Mouse (Mus musculus): ENCODE results near the gene Cyfip2. TPM values are rescaled to one million over a fixed set of nuclear protein-coding genes. Genes with fewer than 3 reads are reported as not detected.

Gene Cyfip2
- total RNA-seq, 2 experiments from 2014 or later: 483 to 493 TPM

DNA sequence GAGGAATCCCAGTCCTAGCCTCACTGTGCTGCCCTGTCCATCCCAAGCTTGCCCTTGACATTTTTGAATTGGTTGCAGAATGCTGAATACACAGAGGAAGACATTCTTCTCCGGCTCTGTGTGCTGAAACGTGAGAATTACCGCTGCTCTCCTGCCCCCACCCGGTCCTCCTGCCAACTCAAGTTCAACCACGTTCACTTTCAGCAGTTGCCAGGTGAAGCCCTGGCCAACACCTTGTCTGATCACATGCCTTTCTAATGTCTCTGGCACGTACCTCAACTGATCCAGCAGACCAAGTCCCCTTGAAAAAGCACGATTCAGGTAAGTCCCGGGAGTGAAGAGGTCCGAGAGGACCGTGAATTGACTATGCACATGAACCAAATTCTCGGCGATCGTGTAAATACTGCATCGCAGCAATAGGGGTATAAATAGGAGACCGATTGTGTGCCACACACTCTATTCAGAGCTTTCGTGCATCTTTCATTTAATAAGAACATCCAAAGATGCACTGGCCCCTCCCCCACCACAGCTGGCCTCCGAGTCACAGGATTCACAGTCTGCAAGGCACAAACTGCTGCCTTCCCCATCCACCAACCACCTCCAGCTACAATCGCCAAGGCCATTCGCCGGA is 3.4 kb downstream of the Cyfip2 start:
- no peak for DNase-seq (ENCODE audit: extremely low spot score in 1 of 2, low spot score in 1 of 2)

DNA sequence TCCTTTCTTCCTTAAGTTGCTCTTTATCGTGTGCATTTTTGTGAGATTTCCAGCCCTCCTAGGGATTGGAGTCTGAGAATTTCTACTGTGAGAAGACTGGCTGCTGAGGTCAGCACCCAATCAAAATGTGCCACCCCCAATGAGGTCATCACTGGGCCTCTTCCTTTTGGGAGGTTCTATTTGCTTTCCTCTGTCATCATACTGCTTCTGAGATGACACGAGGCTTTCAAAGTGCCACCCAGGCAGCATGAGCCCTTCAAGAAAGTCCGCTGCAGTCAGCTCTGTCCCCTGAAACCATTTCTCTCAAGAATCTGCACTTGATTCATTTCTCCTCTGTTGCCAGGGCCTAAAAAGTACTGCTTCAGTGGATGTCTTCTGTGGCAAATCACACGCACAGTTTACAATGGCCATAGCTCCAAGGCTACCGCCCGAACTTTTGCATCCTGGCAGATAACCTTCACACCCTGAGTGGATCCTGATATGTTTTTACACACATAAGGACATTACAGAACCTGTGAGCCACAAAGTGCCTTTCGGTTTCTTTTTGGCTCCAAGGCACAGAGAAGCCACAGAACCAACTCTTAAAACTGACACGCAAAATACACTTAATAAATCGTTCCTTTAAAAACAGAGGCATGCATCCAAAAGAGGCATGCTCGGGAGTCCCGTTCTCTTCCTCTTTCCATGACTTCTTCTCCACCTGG is 4.2 kb downstream of the Cyfip2 start:
- no peak for DNase-seq (ENCODE audit: extremely low spot score in 1 of 2, low spot score in 1 of 2)

DNA sequence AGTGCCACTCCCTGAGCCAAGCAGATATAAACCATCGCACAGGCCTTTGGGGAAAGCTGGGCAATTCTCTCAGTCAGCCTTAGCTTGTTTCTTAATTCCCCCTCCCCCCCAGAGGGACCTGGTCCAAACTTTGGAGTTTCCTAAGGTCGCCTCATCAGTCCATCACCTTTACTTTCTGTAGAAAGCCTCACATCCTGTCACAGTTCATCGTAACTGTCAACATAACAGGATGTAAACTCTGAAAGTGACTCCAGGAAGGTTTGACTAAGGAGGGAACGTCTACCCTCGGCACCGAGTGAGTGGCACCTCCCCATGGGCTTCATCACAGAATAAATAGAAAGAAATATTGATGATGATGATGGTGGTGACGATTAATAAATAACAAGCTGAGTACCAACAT is 4.9 kb downstream of the Cyfip2 start:
- DNase-seq (ENCODE audit: extremely low spot score in 1 of 2, low spot score in 1 of 2): no peak

DNA sequence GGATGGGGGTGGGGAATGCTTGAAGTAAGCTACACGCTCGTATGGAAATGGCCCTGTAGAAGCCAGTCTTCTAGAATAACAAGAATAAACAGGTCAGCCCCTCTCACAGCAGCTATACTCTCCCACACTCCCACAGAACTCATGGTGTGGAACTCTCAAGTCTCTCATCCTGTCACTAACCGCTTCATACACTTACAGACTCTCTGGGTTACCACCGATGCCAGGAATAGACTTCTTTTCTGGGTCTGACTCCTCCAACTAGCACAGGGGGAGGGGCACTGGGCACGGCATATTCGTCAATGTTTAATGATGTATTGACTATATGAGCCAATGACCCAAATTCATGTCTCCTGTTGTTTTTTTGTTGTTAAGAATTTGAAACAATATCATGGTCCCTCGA is 5.9 kb downstream of the Cyfip2 start:
- DNase-seq (ENCODE audit: extremely low spot score in 1 of 2, low spot score in 1 of 2): no peak

DNA sequence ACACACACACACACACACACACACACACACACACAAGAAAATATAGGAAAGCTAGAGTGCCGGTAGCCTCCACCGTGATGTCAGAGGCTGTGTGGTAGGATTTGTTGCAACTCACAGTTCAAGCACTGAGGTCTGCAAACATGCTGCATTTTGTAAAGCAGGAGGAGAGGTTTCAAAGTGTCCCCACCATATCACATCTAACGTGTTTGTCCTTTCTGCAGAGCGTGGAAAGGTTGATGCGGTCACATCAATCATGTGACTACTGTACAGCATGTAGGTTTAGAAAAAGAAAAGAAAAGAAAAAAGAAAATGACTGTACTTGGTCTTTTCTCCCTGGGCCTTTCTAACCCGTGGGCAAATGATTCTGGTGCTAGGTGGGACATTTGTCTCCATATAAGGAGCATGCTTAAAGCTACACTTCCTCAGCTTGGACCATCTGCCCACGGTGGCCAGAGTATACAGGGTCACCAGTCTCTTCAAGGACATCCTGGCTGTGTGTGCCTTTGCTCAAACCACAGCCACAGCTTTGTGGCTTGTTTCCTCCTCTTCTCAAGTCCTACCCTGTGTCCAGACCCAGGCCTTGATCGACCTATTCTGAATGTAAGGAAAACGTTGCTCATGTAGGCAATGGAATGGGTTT is 6.7 kb downstream of the Cyfip2 start:
- DNase-seq (ENCODE audit: extremely low spot score in 1 of 2, low spot score in 1 of 2): no peak

DNA sequence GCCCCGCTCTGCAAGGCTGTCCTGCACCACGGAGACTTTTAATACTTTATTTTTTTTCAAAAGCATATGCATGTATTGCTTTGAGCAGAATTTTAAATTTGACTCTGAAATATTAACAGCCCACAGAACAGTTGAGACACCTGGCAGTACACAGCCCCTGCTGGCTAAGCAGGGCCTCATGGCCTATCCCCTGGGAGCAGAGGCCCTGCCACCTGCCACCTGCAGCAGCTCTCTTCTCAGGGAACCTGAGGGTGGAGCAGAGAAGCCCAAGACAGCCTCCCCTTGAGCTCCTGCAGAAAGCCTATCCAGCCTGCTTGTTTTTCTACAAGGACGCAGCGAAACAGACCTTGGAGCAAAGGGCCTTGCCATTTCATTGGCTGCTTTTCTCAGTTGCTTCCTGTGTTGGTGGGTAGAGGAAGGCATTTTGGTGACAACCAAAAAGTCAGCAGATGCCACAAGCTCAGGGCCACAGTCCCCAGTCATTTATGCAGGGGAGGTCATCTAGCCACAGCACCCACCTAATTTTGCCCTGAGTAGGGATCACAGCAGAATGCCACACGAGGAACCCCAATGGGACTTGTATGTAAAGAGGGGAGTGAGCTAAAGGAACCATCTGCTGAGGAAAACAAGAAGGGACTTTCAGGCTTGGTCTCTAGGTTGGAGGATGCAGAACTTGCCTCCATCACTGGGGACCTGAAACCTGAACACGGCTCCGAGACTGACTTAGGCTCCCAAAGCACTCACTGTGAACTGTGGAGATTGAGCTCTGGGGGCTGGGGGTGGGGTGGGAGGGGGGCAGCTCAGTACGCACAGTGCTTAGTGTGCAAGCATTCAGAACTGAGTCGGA is 7.6 kb downstream of the Cyfip2 start:
- no peak for DNase-seq (ENCODE audit: extremely low spot score in 1 of 2, low spot score in 1 of 2)

DNA sequence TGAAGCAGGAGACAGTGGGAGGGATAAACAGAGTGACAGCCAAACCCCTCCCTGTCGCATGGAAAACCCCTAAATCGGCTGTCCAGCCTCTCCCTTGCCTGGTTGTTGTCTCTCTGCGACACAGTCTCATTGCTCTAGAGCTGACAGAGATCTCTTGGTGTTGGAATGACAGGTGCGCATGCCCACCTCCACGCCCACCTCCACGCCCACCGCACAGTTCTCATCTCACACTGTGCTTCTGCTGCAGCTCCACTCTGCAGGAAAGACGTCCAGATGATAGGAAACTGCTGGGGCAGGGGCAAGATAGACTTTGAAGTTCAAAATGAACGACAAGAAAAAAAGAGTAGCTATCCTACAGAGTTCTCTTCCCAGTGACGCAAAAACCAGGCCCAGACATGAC is 8.6 kb downstream of the Cyfip2 start:
- DNase-seq (ENCODE audit: extremely low spot score in 1 of 2, low spot score in 1 of 2): no peak

DNA sequence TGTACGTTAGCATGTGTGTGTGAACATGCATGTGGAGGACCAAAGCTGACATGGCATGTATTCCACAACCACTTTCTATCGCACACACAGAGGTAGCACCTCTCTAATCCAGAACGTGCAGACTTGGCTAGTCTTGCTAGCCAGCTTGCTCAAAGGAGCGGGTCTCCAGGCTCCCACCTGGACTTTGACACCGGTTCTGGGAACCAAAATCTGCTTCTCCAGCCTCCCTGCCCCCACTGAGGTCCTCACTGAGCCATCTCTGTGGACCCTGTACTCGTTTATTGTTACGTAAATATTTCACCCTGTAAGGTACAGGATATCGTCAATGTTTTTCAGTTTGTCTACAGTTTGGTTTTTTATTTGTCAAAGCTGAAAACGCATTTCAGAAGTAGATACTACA is 10.2 kb downstream of the Cyfip2 start:
- DNase-seq (ENCODE audit: extremely low spot score in 1 of 2, low spot score in 1 of 2): no peak

DNA sequence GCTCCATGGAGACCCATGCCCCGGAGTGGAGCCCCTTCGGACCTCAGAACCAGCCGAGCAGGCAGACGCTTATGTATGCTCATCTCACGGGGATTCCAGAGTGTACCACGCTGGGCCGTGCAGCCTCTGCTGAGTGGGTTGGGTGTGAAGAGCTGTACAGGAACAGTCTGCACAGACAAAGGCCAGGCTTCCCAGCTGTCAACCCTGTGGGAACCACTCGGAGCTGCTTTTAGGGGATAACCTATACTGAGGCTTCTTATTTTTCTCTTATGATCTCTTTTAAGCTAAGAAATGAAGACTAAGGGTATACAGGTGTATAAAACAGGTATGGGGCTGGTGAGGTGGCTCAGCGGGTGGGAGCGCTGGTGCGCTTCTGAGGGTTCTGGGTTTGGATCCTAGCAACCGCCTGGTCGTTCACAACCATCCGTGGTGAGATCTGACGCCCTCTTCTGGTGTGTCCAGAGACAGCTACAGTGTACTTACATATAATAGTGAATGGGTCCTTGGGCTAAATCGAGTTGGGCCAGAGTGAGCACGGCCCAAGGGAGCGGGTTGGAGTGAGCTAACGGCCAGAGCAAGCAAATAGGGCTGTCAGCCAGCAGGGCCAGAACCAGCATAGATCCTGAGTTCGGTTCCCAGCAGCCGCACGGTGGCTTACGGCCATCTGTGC is 10.9 kb downstream of the Cyfip2 start:
- DNase-seq (ENCODE audit: extremely low spot score in 1 of 2, low spot score in 1 of 2): no peak

DNA sequence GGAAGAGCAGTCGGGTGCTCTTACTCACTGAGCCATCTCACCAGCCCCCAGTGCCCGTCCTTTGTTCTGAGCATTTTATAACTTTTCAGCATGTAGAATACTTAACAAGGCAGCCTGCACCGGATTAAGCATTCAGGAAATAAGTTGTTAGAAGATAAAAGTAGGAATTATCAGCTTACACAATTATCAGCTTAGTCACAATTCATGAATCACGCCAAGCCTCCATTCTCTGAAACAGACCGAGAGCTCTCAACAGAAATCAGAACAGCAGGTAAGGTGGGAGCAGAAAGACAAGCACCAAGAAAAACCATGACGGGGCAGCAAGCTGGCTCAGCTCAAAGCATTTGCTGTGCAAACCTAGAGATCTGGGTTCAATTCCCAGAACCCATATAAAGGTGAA is 12.8 kb downstream of the Cyfip2 start:
- DNase-seq (ENCODE audit: extremely low spot score in 1 of 2, low spot score in 1 of 2): no peak

DNA sequence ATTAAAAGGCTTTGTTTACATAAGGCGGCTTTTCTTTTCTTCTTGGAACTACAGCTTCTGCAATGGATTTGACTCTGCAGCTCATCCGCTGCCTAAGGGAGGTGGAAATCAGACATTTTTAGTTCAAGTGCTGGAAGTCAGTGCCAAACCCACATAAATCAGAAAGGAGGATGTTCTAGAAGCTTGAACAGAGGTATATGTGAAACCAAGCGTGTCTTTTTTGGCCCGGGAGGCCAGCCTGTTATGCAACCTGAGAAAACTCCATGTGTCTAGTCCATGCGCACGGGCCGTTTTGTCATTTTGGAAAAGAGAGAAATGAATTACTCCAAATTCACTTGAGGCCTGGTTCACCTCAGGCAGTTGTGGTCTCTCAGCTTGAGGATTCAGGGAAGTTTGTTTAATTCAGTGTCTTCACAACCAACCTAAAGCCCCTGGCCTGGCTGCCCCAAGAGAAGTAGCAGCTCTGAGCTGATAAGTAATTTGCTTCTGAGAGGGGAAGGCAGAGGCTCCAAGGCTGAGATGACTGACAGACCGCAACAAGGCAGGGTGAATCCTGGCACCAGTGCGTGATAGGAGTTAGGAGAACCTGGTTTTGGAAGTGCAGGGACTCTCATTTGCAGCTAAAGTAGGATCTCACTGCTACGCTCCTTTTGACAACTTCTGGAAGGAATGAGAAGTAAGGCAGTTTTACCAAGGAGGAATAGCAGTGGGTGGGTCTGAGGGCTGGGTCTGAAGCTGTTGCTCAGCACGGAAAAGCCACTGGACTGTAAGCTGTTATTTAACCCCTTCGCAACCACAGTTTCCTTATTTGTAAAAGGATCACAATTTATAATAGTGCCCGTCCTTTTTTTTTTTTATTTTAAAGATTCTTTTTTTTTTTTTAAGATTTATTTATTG is 13.5 kb downstream of the Cyfip2 start:
- no peak for DNase-seq (ENCODE audit: extremely low spot score in 1 of 2, low spot score in 1 of 2)

DNA sequence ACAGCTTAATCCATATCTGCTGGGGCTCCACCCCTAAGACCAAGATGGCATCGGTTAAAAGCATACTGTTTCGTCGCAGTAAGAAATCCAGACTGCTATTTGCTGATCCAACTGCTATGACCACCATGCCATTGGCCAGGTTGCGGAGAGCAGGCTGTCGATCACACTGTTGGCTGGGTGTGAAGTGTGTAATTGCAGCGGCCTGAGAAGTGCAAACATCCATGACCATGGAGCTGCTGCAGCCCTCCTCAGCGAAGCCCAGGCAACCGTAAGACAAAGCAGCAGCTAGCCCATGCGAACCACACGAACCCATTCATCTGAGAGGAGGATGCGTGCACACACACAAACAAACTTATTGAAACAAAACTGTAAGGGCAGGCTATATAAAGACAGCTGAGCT is 18.3 kb downstream of the Cyfip2 start:
- DNase-seq (ENCODE audit: extremely low spot score in 1 of 2, low spot score in 1 of 2): no peak

DNA sequence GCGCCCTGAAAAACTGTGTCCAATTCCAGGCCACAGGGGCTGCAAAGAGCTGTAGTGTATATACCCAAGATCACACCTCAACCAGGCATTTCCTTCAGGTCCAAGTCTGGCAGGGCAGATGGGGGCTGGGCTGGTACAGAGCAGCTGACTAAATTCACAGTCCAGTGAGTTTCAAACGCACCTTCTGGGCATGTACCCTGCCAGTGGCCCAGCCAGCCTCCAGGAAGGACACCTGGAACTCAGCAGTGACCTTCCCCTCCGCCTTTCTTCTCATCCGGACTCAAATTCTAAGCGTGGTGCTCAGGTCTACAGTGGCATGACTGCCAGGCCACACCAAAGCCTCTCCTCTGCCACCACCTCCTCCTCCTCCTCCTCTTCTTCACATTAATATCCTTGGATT is 19.2 kb downstream of the Cyfip2 start:
- no peak for DNase-seq (ENCODE audit: extremely low spot score in 1 of 2, low spot score in 1 of 2)

DNA sequence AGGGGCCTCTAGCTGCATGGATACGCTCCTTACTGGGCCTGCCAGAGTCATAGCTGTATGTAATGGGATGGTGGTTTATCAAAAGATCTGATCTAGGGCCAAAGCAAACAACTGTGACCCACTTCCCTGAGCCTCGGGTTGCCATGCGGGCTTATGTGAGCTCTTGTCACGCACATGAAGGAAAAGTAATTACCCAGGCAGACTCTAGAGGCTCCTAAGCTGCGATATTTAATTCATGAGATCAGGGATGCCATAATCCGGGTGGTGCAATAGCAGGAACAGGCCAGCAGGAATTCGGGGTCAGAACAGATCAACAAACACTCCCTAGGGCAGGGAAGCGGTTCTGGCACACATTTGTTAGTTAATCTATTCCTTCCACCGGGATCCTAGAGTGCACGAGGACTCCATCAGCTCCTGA is 21.7 kb downstream of the Cyfip2 start:
- no peak for DNase-seq (ENCODE audit: extremely low spot score in 1 of 2, low spot score in 1 of 2)

DNA sequence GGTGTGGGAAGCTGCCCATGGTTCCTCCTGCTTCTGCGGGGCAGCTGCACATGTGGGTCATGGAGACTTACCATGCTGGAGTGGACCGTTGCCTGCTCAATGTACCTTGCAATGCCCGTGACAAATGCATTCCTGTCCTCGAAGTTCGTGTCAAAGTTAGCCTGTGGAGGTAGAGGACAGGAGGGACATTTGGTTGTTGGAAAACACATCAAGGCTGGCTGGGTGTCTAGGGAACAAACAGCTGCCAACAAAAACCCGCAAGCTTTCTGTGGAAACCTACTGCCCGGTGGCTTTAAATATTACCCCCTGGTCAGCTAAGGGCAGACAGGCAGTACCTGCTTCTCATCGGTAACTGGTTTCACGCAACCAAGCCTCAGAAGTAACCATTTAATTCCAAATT is 23.1 kb downstream of the Cyfip2 start:
- DNase-seq (ENCODE audit: extremely low spot score in 1 of 2, low spot score in 1 of 2): no peak

DNA sequence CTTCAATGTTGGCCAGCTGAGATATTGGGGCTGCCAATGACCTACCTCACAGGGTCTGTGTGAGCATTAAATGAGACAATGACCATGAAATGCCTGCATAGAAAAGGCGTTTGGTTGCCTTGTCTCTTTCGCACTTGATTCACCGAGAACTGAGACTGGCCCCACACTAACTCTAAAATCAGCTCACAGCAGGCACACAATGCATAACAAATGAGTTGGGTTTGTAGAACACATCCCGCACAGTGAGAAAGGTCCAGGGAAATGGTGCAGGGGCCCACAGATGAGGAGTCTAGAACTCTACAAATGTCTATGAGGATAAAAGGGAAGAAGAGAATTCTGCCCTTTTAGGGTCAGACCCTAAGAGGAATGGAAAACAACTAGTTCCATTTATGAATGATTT is 23.6 kb downstream of the Cyfip2 start:
- DNase-seq (ENCODE audit: extremely low spot score in 1 of 2, low spot score in 1 of 2): no peak

DNA sequence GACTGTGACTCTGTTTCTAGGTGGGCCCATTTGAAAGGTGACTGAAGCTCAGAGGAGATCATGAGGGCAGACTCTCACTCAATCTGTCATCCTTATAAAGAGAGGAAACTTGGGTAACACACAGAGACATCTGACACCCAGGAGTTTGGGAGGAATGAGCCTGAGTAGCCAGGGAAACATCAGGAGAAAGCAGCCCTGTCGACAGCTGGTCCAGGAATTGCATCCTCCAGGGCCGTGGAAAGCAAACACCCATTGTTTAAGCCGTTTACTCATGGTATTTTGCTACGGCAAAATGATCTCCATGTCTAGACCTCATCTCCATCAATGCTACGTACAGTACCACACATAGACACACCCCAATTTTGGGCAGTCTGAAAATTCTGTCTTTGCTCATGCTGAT is 24.6 kb downstream of the Cyfip2 start:
- no peak for DNase-seq (ENCODE audit: extremely low spot score in 1 of 2, low spot score in 1 of 2)

DNA sequence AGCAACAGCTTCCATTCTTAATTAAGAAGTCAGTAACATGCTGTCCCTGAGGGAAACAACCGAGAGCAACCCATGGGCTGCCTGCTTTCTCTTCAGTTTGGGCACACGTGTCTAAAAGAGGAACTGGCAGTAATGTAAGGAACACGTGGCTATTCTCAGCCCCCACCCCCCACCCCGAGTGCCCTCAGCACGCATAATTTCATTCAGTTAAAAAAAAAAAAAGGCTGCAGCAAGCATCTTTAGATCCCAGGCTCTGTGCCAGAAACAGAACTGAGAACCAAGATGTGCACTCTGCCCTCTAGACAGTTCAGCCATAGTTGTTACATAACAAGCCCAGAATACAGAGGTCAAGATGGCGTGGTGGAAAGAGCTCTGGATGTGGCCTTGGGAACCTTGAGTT is 25.9 kb downstream of the Cyfip2 start:
- no peak for DNase-seq (ENCODE audit: extremely low spot score in 1 of 2, low spot score in 1 of 2)

DNA sequence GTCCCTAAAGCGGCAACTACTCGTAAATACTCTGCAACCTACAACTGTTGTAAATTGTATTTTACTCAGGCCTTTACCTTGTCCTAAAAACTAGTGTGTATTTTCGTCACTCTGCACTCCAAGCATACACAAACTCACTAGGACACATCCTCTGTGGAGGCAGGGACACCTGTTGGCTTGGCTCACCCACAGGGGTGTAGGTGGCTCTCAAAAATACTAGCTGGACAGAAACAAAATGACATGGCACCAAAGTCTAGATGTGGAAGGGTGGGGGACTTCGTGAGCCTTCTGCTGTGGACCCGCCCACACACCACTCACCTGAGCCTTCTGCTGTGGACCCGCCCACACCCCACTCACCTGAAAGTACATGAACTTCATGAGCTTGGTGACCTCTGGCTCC is 28.9 kb downstream of the Cyfip2 start:
- DNase-seq (ENCODE audit: extremely low spot score in 1 of 2, low spot score in 1 of 2): no peak

DNA sequence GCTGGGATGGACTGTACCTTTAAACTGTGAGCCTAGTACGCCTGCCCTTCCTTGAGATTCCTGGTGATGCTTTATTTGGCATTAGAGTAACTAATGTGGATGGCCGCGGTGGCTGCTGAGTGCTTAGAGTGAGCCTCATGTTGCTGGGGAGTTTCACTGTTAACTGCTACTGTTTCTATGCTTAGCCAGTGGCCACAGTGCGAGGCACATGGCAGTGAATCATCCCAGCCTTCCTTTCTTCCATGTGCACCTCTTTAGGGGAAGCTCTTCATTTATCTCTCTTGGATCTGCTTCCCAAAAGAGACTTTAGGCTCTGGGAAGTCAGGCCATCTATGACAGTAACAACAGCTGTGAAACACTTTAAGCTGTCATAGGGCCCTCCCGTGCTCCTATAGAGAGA is 30.0 kb downstream of the Cyfip2 start:
- DNase-seq (ENCODE audit: extremely low spot score in 1 of 2, low spot score in 1 of 2): no peak
